Mouse (Mus musculus): ENCODE results near the gene Lgi1. TPM values are rescaled to one million over a fixed set of nuclear protein-coding genes. Genes with fewer than 3 reads are reported as not detected.

The Lgi1 gene
- polyA plus RNA-seq, 1 experiment from 2014 or later = 1.4 TPM

GRCm38 (mm10) chr19:38323726-38324125 lies 59.4 kb downstream of the Lgi1 start:
- Histone ChIP-seq H3K4me3 (ENCODE audit: low read depth, low read length) (no peak overlapping the region), H3K36me3 (replicated peaks; ENCODE audit: control insufficient read depth, insufficient read depth, low read depth, low read length) (no peaks in the 10 kb centered on the region), H3K4me1 (ENCODE audit: control insufficient read depth, insufficient read depth, low read length) (no peaks in the 10 kb centered on the region), H3K9ac (replicated peaks; ENCODE audit: low read length) (no peak overlapping the region), H3K9me3 (replicated peaks; ENCODE audit: control insufficient read depth, low read length) (no peaks in the 10 kb centered on the region), H3K27ac (replicated peaks; ENCODE audit: low read depth, low read length) (no peak overlapping the region), H3K27me3 (ENCODE audit: control insufficient read depth, insufficient read depth, low read length) (no peaks in the 10 kb centered on the region), H3K4me2 (ENCODE audit: low read depth, low read length) (no peak overlapping the region)
- DNase-seq (ENCODE audit: low spot score) (no peak), ATAC-seq (replicated peaks; ENCODE audit: insufficient number of reproducible peaks, low FRiP score, low TSS enrichment, low read depth) (no peak)

- H3K9ac ChIP-seq (replicated peaks; ENCODE audit: low read length) = no peak overlapping the region
Observed at GRCm38 (mm10) chr19:38324147-38325028, 60.1 kb downstream of the Lgi1 start.

GRCm38 (mm10) chr19:38325029-38325398 lies 60.7 kb downstream of the Lgi1 start:
- H3K4me3 ChIP-seq (ENCODE audit: low read depth, low read length) = no peak overlapping the region
- WGBS = 48% methylated on average over 4 of the region's 4 CpGs
- no peaks in the 10 kb centered on the region for H3K36me3 ChIP-seq (replicated peaks; ENCODE audit: control insufficient read depth, insufficient read depth, low read depth, low read length)
- no peak overlapping the region for H3K27ac ChIP-seq (replicated peaks; ENCODE audit: low read depth, low read length)
- H3K27me3 ChIP-seq (ENCODE audit: control insufficient read depth, insufficient read depth, low read length) = no peaks in the 10 kb centered on the region
- H3K9me3 ChIP-seq (replicated peaks; ENCODE audit: control insufficient read depth, low read length) = no peaks in the 10 kb centered on the region
- no peak overlapping the region for H3K9ac ChIP-seq (replicated peaks; ENCODE audit: low read length)
- H3K4me2 ChIP-seq (ENCODE audit: low read depth, low read length) = no peak overlapping the region
- no peaks in the 10 kb centered on the region for H3K4me1 ChIP-seq (ENCODE audit: control insufficient read depth, insufficient read depth, low read length)
- ATAC-seq (replicated peaks; ENCODE audit: insufficient number of reproducible peaks, low FRiP score, low TSS enrichment, low read depth) (no peak), DNase-seq (ENCODE audit: low spot score) (no peak)

More at GRCm38 (mm10) chr19:38324147-38325028, 60.1 kb downstream of the Lgi1 start:
- no peak overlapping the region for H3K4me3 ChIP-seq (ENCODE audit: low read depth, low read length)
- DNase-seq (ENCODE audit: low spot score) (peak; percentile 58), ATAC-seq (replicated peaks; ENCODE audit: insufficient number of reproducible peaks, low FRiP score, low TSS enrichment, low read depth) (no peak)
- no peaks in the 10 kb centered on the region for H3K9me3 ChIP-seq (replicated peaks; ENCODE audit: control insufficient read depth, low read length)
- WGBS = 38% methylated on average over 10 of the region's 10 CpGs
- H3K27ac ChIP-seq (replicated peaks; ENCODE audit: low read depth, low read length) = no peak overlapping the region
- no peaks in the 10 kb centered on the region for H3K27me3 ChIP-seq (ENCODE audit: control insufficient read depth, insufficient read depth, low read length)
- no peaks in the 10 kb centered on the region for H3K4me1 ChIP-seq (ENCODE audit: control insufficient read depth, insufficient read depth, low read length)
- H3K36me3 ChIP-seq (replicated peaks; ENCODE audit: control insufficient read depth, insufficient read depth, low read depth, low read length) = no peaks in the 10 kb centered on the region
- no peak overlapping the region for H3K4me2 ChIP-seq (ENCODE audit: low read depth, low read length)

GRCm38 (mm10) chr19:38325854-38326253 lies 61.5 kb downstream of the Lgi1 start:
- DNase-seq (ENCODE audit: low spot score) = no peak
- no peak overlapping the region for H3K9ac ChIP-seq (replicated peaks; ENCODE audit: low read length)
- no peak overlapping the region for H3K27ac ChIP-seq (replicated peaks; ENCODE audit: low read depth, low read length)
- no peak overlapping the region for H3K4me2 ChIP-seq (ENCODE audit: low read depth, low read length)
- no peaks in the 10 kb centered on the region for H3K4me1 ChIP-seq (ENCODE audit: control insufficient read depth, insufficient read depth, low read length)
- WGBS = 84% methylated on average over 7 of the region's 7 CpGs
- no peak overlapping the region for H3K4me3 ChIP-seq (ENCODE audit: low read depth, low read length)
- no peaks in the 10 kb centered on the region for H3K9me3 ChIP-seq (replicated peaks; ENCODE audit: control insufficient read depth, low read length)
- no peak for ATAC-seq (replicated peaks; ENCODE audit: insufficient number of reproducible peaks, low FRiP score, low TSS enrichment, low read depth)
- no peaks in the 10 kb centered on the region for H3K27me3 ChIP-seq (ENCODE audit: control insufficient read depth, insufficient read depth, low read length)
- H3K36me3 ChIP-seq (replicated peaks; ENCODE audit: control insufficient read depth, insufficient read depth, low read depth, low read length) = no peaks in the 10 kb centered on the region

- Histone ChIP-seq H3K4me3 (ENCODE audit: low read depth, low read length) (no peak overlapping the region), H3K36me3 (replicated peaks; ENCODE audit: control insufficient read depth, insufficient read depth, low read depth, low read length) (no peaks in the 10 kb centered on the region), H3K27ac (replicated peaks; ENCODE audit: low read depth, low read length) (no peak overlapping the region), H3K9ac (replicated peaks; ENCODE audit: low read length) (no peak overlapping the region), H3K4me2 (ENCODE audit: low read depth, low read length) (no peak overlapping the region), H3K4me1 (ENCODE audit: control insufficient read depth, insufficient read depth, low read length) (no peaks in the 10 kb centered on the region), H3K9me3 (replicated peaks; ENCODE audit: control insufficient read depth, low read length) (no peaks in the 10 kb centered on the region), H3K27me3 (ENCODE audit: control insufficient read depth, insufficient read depth, low read length) (no peaks in the 10 kb centered on the region)
- WGBS = 55% methylated on average over 4 of the region's 4 CpGs
- DNase-seq (ENCODE audit: low spot score) = no peak
- ATAC-seq (replicated peaks; ENCODE audit: insufficient number of reproducible peaks, low FRiP score, low TSS enrichment, low read depth) = no peak
Observed at GRCm38 (mm10) chr19:38327002-38327401, 62.7 kb downstream of the Lgi1 start.

GRCm38 (mm10) chr19:38328010-38328409 lies 63.7 kb downstream of the Lgi1 start:
- WGBS = 93% methylated on average over 7 of the region's 7 CpGs
- no peak for ATAC-seq (replicated peaks; ENCODE audit: insufficient number of reproducible peaks, low FRiP score, low TSS enrichment, low read depth)
- DNase-seq (ENCODE audit: low spot score) = no peak
- H3K9me3 ChIP-seq (replicated peaks; ENCODE audit: control insufficient read depth, low read length) = no peaks in the 10 kb centered on the region
- no peaks in the 10 kb centered on the region for H3K27me3 ChIP-seq (ENCODE audit: control insufficient read depth, insufficient read depth, low read length)
- no peak overlapping the region for H3K9ac ChIP-seq (replicated peaks; ENCODE audit: low read length)
- no peaks in the 10 kb centered on the region for H3K36me3 ChIP-seq (replicated peaks; ENCODE audit: control insufficient read depth, insufficient read depth, low read depth, low read length)
- no peaks in the 10 kb centered on the region for H3K4me1 ChIP-seq (ENCODE audit: control insufficient read depth, insufficient read depth, low read length)
- H3K4me3 ChIP-seq (ENCODE audit: low read depth, low read length) = no peak overlapping the region
- no peak overlapping the region for H3K27ac ChIP-seq (replicated peaks; ENCODE audit: low read depth, low read length)
- H3K4me2 ChIP-seq (ENCODE audit: low read depth, low read length) = no peak overlapping the region

- WGBS = 83% methylated on average over 5 of the region's 5 CpGs
- Histone ChIP-seq H3K27ac (replicated peaks; ENCODE audit: low read depth, low read length) (no peak overlapping the region), H3K27me3 (ENCODE audit: control insufficient read depth, insufficient read depth, low read length) (no peaks in the 10 kb centered on the region), H3K9ac (replicated peaks; ENCODE audit: low read length) (no peak overlapping the region), H3K4me3 (ENCODE audit: low read depth, low read length) (no peak overlapping the region), H3K4me1 (ENCODE audit: control insufficient read depth, insufficient read depth, low read length) (no peaks in the 10 kb centered on the region), H3K36me3 (replicated peaks; ENCODE audit: control insufficient read depth, insufficient read depth, low read depth, low read length) (no peaks in the 10 kb centered on the region), H3K4me2 (ENCODE audit: low read depth, low read length) (no peak overlapping the region), H3K9me3 (replicated peaks; ENCODE audit: control insufficient read depth, low read length) (no peaks in the 10 kb centered on the region)
- DNase-seq (ENCODE audit: low spot score) (no peak), ATAC-seq (replicated peaks; ENCODE audit: insufficient number of reproducible peaks, low FRiP score, low TSS enrichment, low read depth) (no peak)
Observed at GRCm38 (mm10) chr19:38329257-38329656, 64.9 kb downstream of the Lgi1 start.

GRCm38 (mm10) chr19:38331072-38331471 lies 66.7 kb downstream of the Lgi1 start:
- 78% methylated on average over 1 of the region's 1 CpGs for WGBS
- H3K27ac ChIP-seq (replicated peaks; ENCODE audit: low read depth, low read length) = no peak overlapping the region
- ATAC-seq (replicated peaks; ENCODE audit: insufficient number of reproducible peaks, low FRiP score, low TSS enrichment, low read depth) (no peak), DNase-seq (ENCODE audit: low spot score) (no peak)
- H3K36me3 ChIP-seq (replicated peaks; ENCODE audit: control insufficient read depth, insufficient read depth, low read depth, low read length) = no peaks in the 10 kb centered on the region
- H3K9me3 ChIP-seq (replicated peaks; ENCODE audit: control insufficient read depth, low read length) = no peaks in the 10 kb centered on the region
- no peak overlapping the region for H3K4me2 ChIP-seq (ENCODE audit: low read depth, low read length)
- H3K27me3 ChIP-seq (ENCODE audit: control insufficient read depth, insufficient read depth, low read length) = no peaks in the 10 kb centered on the region
- no peak overlapping the region for H3K9ac ChIP-seq (replicated peaks; ENCODE audit: low read length)
- H3K4me3 ChIP-seq (ENCODE audit: low read depth, low read length) = no peak overlapping the region
- no peaks in the 10 kb centered on the region for H3K4me1 ChIP-seq (ENCODE audit: control insufficient read depth, insufficient read depth, low read length)
